Mouse (Mus musculus): ENCODE measurements at regions not wholly inside any gene's neighbourhood (a gene's known extent, or its start where the extent isn't known, plus 50 kb on each side); places are given as distances from the start of the nearest gene placed in this dataset.
"Not testable (repeated sequence)": the region's sequence is repeated elsewhere in the genome, so short reads cannot be mapped to it uniquely, and the experiment has no call there.

DNA sequence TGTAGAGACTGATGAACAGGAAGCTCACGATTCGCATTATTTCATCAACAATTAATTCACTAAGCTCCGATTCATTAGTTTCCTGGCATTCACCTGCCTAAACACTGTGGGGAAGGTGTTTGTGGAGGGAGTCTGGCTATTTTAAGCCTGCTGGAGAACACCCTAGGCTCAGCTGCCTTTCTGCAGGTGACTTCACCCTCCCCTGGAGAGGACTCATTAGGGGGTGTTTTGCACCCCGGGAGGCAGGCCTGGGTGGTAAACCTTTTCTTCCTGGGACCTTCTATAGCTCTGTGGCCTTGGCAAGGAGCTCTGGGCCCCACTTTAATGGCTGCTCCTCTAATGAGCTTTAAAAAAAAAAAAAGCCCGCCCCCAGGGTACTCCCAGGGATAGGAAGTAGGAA, 55.4 kb upstream of the Bnc1 start:
- no peak for DNase-seq (ENCODE audit: low read depth)

DNA sequence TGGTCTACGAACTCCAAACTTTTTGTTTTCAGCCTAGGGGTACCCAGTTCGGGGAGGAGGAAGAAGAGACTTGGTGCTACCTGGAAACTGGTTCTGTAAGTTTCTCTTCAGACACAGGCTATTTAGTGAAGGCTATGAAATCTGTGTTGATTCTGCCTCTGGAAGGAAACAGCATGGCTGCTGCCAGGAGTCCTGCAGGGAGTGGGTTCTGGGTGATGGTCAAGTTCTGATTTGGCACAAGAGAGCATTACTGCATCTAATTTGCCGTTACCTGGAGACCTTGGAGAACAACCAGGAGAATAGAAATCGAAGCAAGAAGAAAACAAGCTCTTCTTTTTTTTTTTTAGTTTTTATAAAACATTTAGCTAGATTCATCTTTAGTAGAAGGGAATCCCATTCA, 61.3 kb upstream of the Bnc1 start:
- no peak for DNase-seq (ENCODE audit: low read depth)

DNA sequence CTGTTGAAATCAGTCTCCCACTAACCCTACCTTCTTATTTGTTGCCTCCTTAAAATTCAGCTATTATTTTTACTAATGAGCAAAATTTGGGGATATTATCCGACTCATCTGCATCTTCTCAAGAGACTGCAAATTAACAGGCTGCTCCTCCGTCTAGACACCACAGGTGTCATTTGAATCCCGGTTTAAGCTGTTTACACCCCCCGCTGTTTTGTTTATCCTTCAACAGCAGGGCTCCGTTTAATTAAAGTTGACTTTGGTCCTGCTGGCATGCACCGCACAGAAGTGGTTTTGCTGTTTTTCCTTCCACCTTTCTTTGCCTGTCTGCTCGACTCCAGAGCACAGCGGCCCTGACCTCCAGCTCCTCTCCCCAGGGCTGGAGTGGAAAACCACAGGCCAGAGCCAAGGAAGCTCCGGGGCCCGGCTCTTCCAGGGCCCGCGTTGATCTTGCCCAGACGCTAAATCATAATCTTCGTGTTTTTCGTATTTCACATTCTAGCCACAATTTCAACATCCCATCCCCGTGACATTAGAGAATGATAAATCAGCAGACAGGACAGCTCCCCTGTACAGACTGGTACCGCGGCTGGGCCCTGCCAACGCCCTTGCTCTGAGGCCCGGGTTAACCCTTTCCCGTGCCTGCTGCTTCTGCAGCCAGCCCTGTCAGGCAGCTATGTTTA, 64.6 kb upstream of the Bnc1 start:
- DNase-seq (ENCODE audit: low read depth): no peak

DNA sequence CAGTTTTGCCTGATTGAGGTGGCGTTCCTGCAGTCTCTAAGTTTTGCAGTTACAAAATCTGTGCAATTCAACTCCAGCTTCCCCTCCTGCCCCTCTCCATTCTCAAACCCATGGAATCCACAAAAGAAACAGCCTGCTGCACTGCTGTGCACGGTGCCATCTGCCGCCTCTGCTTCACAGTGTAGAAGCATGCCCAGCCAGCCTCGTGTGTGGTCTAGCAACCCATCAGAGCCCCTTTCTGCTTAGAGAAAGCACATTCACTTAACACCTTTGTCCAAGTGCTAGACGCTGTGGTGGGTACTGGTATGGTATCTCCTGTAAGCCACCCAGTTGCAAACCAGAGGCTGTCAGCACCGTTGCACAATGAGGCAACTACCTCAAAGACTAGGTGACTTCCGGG, 71.3 kb upstream of the Bnc1 start:
- DNase-seq (ENCODE audit: low read depth): no peak

DNA sequence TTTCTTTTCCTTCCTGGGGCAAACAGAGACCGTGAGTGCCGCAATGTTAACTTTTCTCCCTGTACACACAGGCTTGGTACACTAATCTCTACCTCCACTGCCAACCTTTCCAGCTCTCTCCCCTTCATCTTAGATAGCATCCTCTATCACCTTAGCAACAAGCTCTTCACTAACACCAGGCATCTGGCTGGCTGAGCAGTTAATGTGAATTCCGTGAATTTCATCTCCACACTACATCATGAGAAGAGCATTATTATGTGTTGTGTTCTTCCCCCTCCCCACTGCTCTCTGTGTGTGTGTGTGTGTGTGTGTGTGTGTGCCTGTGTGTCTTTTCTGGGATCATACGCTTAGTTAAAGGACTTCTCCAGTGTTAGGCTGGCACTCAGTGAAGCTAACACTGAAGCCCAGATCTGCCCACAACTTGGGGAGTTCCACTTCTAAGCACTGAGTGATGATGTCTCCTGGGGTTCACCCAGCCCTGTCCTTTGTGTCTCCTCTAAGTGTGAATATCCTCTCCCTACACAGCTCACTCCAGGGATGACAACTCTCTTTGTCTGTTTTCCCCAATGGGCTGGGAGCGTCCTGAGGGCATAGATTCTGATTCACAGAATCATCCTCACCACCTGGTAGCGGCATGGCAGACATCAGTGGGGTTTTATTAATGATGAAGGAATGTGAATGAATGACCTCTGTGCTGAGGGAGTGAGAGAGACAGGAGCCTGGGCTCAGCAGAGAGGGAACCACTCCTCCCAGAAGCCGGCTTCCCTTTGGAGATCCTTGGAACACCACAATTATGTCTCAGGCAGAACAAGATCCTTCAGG, 77.7 kb upstream of the Bnc1 start:
- DNase-seq (ENCODE audit: low read depth): no peak

DNA sequence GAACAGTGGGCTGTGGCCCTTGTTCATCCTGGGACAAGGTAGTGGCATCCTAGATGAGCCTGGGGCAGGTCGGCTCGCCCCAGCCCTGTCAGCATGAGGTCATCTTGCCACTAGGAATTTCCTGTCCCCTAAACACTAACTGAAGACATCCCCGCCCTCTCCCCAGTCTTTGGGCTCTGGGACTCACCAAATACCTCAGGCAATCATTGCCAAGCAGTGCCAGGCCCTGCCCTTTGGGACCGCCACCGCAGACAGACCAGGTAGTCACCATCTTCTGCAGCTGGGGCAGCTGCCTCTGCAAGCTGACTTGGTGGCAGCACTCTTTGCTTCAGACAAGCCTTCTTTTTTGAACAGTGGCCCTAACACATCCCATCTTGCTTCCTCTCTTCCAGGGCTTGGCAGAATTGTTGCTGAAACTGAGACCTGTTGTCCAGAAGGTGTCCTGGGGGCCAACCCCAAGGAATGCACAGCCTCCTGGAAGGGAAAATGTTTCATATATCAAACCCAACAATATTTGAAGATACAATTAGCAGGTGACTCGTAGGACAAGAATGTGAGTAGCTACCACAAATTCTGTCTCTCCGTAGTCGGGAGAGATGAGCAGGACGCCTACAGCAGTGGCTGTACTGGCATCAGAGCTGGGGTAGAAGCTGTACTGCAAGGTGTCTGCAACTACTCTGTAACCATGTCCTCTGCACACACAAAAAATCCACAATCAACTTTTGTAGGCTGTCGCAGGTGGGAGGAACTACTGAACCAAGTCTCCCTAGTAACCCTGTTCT, 79.0 kb upstream of the Bnc1 start:
- no peak for DNase-seq (ENCODE audit: low read depth)

DNA sequence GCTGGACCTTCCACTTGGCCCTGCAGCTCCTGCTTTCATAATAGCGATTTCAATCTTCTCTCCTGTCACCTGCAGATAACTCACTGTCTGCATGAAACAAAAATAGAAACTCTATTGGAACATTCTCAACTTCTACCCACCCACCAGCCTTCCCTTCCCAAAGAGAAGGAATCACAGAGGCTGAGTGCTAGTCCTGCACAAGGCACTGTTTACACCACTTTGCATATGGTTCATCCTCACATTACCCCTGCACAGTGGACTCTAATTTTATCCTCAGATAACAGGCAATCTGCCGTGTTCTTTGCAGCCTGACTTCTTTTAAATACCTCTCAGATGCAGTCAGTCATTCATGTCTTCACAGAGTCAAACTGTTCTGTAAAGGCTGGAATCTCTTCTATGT, 83.3 kb upstream of the Bnc1 start:
- no peak for DNase-seq (ENCODE audit: low read depth)

DNA sequence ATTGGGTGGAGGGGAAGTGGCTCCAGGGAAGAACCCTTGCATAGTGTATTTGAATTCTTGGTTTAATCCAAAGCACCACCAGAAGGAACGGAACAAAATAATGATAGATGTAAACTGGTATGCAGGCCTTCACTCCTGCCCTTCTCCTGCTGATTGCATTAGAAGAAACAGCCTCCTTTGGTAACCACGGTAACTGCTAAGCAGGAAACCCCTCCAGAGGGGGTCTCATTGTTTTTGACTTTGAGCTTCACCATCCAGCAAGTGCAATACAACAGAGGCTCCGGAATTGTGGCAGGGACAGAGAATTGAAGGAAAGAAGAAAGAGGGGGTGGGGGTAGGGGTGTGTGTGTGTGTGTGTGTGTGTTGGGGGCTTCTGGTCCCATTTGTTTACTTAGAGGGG, 89.8 kb upstream of the Bnc1 start:
- no peak for DNase-seq (ENCODE audit: low read depth)

DNA sequence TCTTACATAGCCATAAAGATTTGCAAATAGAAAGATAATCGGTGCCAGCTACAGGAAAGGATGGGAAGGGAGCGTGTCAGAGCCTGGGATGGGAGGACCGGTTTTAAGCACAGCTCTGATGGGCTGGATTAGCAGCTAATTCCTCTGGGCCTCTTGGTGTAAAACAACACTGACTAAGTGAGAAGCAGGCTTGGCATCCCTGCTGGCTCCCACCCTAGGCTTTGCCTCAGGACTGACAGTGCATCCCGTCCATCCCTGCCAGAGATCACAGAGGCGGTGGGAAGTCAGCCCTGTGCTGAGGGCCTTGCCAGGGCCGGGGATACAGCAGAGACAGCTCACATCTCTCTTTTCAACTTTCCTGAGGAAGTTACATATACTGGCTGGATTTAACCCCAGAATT, 90.8 kb upstream of the Sh3gl3 start:
- no peak for DNase-seq (ENCODE audit: low read depth)

DNA sequence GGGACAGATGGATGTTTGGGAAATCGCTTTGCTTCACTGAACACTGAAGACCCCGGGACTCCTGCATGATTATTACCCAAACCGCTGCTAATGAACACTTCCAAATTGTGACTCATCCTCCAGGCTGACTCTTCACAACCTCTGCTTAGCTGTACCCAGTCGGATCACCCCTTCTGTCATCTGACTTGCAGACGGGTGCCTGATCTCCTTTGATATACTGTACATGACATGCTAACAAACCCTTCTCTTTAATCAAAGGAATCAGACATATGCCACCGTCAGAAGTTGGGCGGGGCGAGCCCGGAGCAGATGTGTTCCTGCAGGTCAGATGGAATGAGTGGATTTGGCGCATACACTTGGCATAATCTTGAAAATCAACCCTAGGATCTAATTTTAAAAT, 89.2 kb upstream of the Sh3gl3 start:
- no peak for DNase-seq (ENCODE audit: low read depth)

DNA sequence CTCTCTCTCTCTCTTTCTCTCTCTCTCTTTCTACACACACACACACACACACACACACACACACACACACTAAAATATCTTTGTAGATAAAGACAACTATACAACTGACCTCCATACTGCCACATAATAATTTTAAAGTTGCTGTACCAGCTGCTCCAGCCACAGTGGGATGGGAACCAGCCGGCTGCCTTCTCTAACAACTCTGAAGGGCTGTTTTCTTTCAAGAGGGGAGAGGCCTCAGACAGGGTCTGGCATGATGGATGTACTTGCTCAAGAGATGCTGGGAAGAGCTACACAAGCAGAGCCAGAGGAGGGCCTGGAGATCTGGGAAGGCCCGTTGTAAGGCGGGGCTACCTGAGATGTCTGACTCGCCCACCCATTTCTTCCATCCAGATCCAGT, 88.4 kb upstream of the Sh3gl3 start:
- DNase-seq (ENCODE audit: low read depth): no peak

DNA sequence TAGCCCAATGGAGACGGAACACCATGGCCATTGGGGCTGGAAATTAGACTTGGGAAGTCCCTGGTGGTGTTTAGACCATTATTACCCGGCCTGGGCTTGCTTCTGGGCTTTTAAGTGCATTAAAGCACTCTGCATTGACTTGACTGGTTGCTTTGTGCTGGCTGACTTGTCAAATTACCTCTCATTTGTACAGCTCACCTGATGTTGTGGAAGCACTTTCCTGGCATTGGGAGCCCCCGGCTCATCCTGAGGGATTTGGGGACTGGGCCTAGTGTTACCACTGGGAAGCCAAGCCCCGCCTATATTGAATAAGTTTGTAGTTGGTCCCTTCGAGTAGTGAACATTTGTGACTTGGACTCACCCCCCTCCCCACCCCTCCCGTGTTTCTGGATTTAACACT, 75.5 kb upstream of the Sh3gl3 start:
- no peak for DNase-seq (ENCODE audit: low read depth)

DNA sequence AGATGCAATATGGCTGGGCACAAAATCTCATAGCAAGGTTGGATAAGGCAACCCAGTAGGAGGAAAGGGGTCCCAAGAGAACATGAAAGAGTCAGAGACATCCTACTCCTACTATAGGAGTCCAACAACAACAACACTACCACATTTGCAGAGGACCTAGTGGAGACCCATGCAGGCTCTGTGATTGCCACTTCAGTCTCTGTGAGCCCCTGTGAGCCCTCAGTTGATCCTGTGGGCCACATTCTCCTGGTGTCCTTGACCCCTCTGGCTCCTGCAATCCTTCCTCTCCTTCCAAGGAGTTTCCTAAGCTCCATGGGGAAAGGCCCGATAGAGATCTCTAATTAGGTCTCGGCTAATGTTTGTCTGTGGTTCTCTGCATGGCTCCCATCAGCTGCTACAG, 72.3 kb upstream of the Sh3gl3 start:
- DNase-seq (ENCODE audit: low read depth): no peak

DNA sequence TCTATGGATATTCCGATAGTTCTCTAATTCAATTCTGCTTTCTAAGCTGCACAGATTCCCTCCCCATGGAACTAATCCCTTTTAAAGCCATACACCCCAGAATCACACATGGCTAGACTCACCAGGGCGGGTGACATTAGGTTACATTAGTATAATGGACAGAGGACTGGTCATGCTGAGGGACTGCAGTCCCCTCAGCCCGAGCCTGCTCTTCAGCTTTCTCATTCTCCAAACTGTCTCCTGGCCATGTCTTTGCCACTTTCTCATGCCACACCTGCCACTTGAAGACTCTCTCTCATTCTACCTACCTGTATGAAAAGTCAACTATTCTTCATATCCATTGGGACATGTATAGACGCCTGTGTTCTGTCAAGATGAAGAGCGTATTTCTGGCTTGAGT, 68.0 kb upstream of the Sh3gl3 start:
- no peak for DNase-seq (ENCODE audit: low read depth)

DNA sequence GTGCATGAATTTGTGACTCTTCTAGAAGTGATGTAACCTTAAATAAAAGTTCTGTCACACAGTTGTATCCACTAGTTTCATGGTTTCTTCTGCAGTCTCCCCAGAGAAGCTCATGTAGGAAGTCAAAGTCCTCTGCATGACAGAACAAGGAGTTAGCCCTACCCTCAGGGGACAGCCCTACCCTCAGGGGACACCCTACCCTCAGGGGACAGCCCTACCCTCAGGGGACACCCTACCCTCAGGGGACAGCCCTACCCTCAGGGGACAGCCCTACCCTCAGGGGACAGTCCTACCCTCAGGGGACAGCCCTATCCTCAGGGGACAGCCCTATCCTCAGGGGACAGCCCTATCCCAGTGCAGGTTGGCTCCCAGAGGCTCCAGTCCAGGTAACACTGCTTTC, 64.5 kb upstream of the Sh3gl3 start:
- not testable (repeated sequence) for DNase-seq (ENCODE audit: low read depth)

DNA sequence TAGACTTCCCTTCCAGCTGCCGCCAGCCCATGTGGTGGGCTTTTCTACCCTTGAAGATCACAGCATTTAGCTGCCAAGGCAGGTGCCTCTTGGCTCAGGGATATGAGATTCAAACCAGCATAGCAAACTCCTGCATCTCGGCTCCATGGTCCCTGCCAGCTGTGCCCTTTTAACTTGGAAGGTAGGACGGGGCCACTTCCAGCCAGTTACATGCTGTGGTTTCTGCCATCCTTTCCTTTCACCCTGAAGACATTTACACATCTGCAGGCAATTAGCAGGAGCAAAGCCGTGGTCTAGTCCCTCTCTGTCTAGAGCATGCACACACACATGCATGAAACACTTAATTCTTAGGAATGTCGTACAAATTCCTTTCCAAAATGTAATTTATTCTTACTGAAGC, 64.1 kb upstream of the Sh3gl3 start:
- DNase-seq (ENCODE audit: low read depth): no peak

DNA sequence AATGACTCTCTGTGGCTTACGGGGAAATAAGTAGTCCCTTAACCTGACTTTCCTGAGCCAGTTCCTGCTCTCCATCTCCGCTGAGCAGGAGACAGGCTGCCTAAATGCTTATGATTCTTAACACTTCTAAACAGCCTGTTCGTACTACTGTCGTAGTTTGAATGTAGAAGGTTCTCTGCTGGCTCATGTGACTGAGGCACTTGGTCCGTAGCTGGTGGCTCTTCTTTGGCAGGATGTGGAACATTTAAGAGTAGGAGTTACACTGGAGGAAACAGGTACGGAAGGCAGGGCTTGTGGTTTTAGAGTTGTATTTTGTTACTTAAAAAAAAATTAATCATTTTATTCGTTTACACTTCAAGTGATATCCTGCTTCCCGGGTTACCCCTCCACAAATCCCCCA, 63.7 kb upstream of the Sh3gl3 start:
- DNase-seq (ENCODE audit: low read depth): peak; percentile 42

DNA sequence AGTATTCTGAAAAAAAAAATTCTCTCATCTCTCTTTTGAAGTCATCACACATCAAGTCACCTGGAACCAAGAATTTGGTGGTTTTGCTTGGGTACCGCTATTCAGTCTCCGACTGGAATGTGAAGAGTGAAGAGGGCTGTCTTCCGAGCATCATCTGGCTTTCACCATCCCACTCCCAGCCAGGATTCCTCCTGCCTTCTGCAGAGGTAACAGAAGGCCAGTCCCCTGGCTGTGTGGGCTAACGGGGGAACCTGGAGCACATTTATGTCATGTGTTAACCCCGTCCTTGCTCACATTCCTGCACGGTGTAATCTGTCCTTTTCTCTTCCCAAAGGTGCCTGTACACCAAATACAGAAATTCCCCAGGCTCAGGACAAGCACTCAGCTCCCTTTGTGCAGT, 61.6 kb upstream of the Sh3gl3 start:
- DNase-seq (ENCODE audit: low read depth): no peak

DNA sequence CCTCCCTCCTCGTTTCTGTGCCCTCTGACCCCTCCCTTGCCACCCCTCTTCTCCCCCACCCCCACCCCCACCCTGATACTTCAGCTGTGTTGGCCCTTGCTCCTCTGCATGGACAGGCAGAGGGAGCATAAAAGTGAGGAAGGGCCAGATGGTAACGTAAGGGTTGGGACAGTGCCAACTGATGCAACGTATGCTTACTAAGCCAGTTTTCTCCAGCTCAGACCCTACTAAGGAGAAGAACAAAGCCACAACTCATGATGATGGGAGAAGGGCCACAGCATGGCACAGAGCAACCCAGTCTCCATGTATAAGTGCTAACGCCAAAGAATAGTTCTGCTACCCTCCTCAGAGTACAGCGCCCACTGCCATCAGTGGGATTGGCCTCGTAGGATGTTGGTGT, 58.0 kb upstream of the Sh3gl3 start:
- DNase-seq (ENCODE audit: low read depth): no peak

DNA sequence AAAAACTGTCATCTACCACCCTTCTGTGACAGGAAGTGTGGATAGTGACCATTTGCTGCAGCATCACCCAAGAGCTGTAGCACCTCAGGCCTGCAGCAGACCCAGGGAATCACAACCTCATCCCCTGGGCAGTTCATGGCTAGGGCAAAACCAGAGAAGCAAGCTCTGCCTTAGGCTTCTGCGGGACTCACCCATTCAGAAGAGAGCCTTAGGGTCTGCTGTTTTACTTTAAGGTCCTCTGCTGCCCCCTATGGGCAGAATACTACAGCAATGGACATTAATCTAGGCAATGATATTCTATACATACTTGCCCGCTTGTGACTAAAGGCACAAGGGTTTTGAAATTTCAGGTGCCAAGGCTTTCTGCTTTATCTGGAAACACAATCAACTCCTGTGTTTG, 54.4 kb upstream of the Sh3gl3 start:
- DNase-seq (ENCODE audit: low read depth): peak; percentile 76

DNA sequence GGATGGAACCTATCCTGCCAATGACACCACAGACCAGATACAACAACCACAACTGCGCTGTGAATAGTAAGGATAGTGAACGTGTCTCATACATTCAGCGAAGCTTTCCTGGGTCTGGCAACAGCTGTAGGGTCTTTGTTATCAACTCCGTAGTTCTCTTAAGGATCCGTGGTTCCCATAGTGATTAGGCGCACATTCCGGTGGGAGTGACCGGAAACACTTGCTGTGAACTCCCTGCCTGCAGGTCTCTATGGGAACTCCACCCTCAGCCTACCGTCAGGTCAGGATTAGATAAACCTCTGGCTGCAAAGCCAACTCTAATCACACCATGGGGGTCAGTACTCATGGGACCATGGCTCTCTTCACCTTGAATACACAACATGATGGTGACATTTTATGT, 53.8 kb upstream of the Sh3gl3 start:
- DNase-seq (ENCODE audit: low read depth): no peak

DNA sequence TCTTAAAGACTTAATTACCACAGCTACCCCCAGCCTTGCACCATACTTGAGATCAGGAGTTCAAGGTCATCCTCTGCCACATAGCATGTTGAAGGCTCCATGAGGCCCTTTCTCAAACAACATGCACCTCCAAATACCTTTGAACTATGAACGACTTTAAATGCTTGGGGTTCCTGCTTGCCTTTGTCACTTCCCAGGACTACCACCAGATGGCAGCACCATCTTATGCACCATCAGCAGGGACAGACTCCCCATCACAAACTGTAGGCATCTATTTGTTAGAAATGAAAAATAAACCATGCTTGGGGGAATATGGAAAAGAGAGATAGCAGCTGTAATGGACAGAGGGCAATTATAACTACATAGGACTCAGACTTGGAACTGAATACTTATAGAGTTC, 51.9 kb upstream of the Sh3gl3 start:
- DNase-seq (ENCODE audit: low read depth): peak; percentile 81
